Mouse (Mus musculus) liver, embryonic 14.5 days (tissue): ENCODE measurements around the gene Rorc.

ENCODE experiments used
- CTCF ChIP-seq: IDR thresholded peaks from 2 replicates; pipeline ENCODE4 v1.5.1; 2016; ENCODE audit warnings: antibody characterized with exemption, low read depth, control low read depth
- EP300 ChIP-seq: IDR thresholded peaks from 2 replicates; pipeline ENCODE4 v1.6.1; 2016; ENCODE audit warnings: antibody characterized with exemption, low read depth

DNA sequence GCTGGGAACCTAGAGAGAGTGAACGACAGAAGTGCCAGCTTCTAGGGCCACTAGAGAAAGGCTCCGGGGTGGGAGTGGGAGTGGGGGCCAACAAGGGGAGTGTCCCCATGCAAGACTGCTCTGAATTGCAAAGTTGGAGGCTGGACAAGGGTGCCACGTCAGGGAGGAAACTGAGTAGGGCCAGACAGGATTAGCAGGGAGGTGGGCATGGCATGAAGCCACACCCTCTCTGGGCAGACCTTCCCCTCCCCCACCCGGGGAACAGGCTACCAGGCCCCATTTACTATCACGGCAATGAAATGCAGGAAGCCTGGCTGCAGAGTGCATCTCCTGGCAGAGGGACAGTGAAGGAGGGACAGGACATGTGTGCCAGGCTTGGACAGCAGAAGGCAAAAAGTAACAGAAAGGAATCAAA is 1.0 kb downstream of the Rorc start:
- TF ChIP-seq CTCF = no peak
- TF ChIP-seq EP300 = no peak
